Mouse (Mus musculus) testis, postnatal 10 days (tissue): ENCODE results near the gene Txn1.
A peak's percentile ranks its signal among the peaks of the same experiment; 100 is the strongest.

Experiments used
- DNase-seq: peaks from one replicate; pipeline ENCODE4 v3.0.0; 2021; ENCODE audit warnings: low spot score

Txn1 gene

GRCm38 (mm10) chr4:57956029-57956960, at the start of gene Txn1:
Gene Txn1 (minus strand): TSS chr4:57956411.
- peak; percentile 99 for DNase-seq

- DNase-seq = no peak
Observed at GRCm38 (mm10) chr4:58003501-58003900, 47.3 kb upstream of the Txn1 start.

- DNase-seq = no peak
Observed at GRCm38 (mm10) chr4:57991425-57991824, 35.2 kb upstream of the Txn1 start.

- no peak for DNase-seq
Observed at GRCm38 (mm10) chr4:57974400-57975117, 18.3 kb upstream of the Txn1 start.

GRCm38 (mm10) chr4:57973592-57974268, 17.5 kb upstream of the Txn1 start:
- DNase-seq = no peak

- DNase-seq = no peak
Observed at GRCm38 (mm10) chr4:57970285-57970684, 14.1 kb upstream of the Txn1 start.

- no peak for DNase-seq
Observed at GRCm38 (mm10) chr4:57967195-57967594, 11.0 kb upstream of the Txn1 start.

- DNase-seq = no peak
Observed at GRCm38 (mm10) chr4:57965516-57965915, 9.3 kb upstream of the Txn1 start.

- no peak for DNase-seq
Observed at GRCm38 (mm10) chr4:57964143-57964542, 7.9 kb upstream of the Txn1 start.

GRCm38 (mm10) chr4:57959056-57959455, 2.8 kb upstream of the Txn1 start:
- no peak for DNase-seq

- no peak for DNase-seq
Observed at GRCm38 (mm10) chr4:57958098-57958497, 1.9 kb upstream of the Txn1 start.

GRCm38 (mm10) chr4:57957200-57958085, 1.2 kb upstream of the Txn1 start:
- DNase-seq = no peak

GRCm38 (mm10) chr4:57955544-57955958, 660 bp downstream of the Txn1 start:
- DNase-seq = peak; percentile 73

- no peak for DNase-seq
Observed at GRCm38 (mm10) chr4:57954991-57955390, 1.2 kb downstream of the Txn1 start.

GRCm38 (mm10) chr4:57954580-57954979, 1.6 kb downstream of the Txn1 start:
- DNase-seq = no peak

GRCm38 (mm10) chr4:57953796-57954195, 2.4 kb downstream of the Txn1 start:
- DNase-seq = no peak

- no peak for DNase-seq
Observed at GRCm38 (mm10) chr4:57952891-57953290, 3.3 kb downstream of the Txn1 start.

- DNase-seq = no peak
Observed at GRCm38 (mm10) chr4:57952416-57952815, 3.8 kb downstream of the Txn1 start.

GRCm38 (mm10) chr4:57949866-57950265, 6.3 kb downstream of the Txn1 start:
- no peak for DNase-seq

- no peak for DNase-seq
Observed at GRCm38 (mm10) chr4:57947476-57947875, 8.7 kb downstream of the Txn1 start.

- no peak for DNase-seq
Observed at GRCm38 (mm10) chr4:57947036-57947435, 9.2 kb downstream of the Txn1 start.

GRCm38 (mm10) chr4:57942892-57943291, 13.3 kb downstream of the Txn1 start:
- no peak for DNase-seq
